Mouse (Mus musculus): ENCODE results near the gene Ermap. TPM values are rescaled to one million over a fixed set of nuclear protein-coding genes. Genes with fewer than 3 reads are reported as not detected.

Ermap gene
- polyA plus RNA-seq, 1 experiment from 2014 or later: 9.7 TPM

DNA sequence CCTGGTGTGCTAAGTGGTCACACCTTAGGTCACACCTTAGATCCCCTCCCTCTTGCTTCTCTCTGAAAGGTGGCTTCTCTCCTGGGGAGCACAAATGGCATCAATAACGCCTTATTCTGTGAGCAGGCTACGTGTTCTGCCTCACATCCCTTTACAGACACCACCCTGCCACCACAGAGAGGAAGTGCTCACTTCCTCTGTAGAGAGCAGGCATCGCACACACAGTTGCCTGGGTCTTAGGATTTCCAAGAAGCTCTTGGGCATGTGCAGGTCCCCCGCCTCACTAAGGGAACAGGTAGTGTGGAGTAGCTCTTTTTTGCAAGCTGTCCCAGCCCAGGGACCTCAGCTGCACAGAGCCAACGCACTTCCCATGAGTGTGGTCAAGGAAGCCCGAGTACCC lies 62.6 kb downstream of the Ermap start:
- Histone ChIP-seq H3K36me3 (peaks cover 100% of the 10 kb centered on the region), H3K9me3 (replicated peaks) (no peaks in the 10 kb centered on the region), H3K27ac (replicated peaks) (no peak overlapping the region), H3K4me1 (peaks cover 48% of the 10 kb centered on the region), H3K4me3 (no peak overlapping the region), H3K27me3 (ENCODE audit: low read depth, poor library complexity, severe bottlenecking) (no peaks in the 10 kb centered on the region)
- no peak for DNase-seq (ENCODE audit: low spot score)
- WGBS: 83% methylated on average over 6 of the region's 6 CpGs

DNA sequence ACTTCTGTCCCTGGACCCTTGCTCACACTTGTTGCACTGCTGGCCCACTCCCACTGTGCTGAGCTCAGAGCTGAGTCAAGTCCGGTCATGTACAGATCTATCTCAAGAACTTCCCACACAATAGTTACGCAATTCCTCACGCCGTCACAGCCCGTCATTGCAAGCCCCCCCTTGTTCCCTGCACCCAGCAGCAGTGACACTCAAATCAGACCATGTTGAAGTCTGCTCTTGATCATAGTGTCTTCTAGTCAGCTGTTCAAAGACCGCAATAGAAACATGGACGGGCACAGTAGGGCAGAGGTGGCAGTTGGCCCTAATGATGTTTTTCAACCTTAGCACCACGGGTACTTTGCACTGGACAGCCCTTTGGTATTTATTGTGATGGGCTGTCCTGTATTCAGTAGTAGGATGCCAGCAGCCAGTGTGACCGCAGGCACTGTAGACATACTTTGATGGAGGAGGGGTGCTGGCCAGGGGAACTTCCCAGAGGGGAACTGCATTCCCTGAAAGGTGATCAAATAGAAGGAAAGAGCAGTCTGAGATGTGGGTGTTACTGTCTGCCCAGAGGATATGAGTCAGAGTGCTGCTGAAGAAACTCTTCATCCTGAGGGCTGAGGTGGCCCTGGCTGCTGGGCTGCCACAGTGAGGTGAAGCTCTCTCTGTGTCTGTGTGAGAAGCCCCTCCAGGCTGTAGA lies 64.1 kb downstream of the Ermap start:
- peaks cover 100% of the 10 kb centered on the region for H3K36me3 ChIP-seq
- peaks cover 60% of the 10 kb centered on the region for H3K4me1 ChIP-seq
- 90% methylated on average over 9 of the region's 9 CpGs for WGBS
- DNase-seq (ENCODE audit: low spot score): no peak
- H3K27me3 ChIP-seq (ENCODE audit: low read depth, poor library complexity, severe bottlenecking): no peaks in the 10 kb centered on the region
- H3K9me3 ChIP-seq (replicated peaks): no peaks in the 10 kb centered on the region
- H3K4me3 ChIP-seq: no peak overlapping the region
- no peak overlapping the region for H3K27ac ChIP-seq (replicated peaks)

MicroRNAs within 50 kb of the gene (microRNA counts, 519-probe panel; counts per million panel counts)
- not detected for microRNA mmu-miR-1957

Small RNA genes lying within 50 kb of the gene (microRNA-seq; reads per million reads assigned to microRNA genes)
- gene Mir1957a: not detected

Other genes starting within 250 kb of the Ermap start
- not detected in 2 replicates for gene Lao1, start 228.4 kb downstream of the Ermap start, polyA plus RNA-seq (2016; fragmentation: Nextera tagmentation; extraction: Ambion mirVana)
- gene Slc2a1, start 81.3 kb downstream of the Ermap start, polyA plus RNA-seq (2016; fragmentation: Nextera tagmentation; extraction: Ambion mirVana): 212 and 273 TPM in 2 replicates
- gene Zfp691, start 15.8 kb downstream of the Ermap start, polyA plus RNA-seq (2016; fragmentation: Nextera tagmentation; extraction: Ambion mirVana): 13.1 and 13.3 TPM in 2 replicates
- gene Svbp, start 5.3 kb upstream of the Ermap start, polyA plus RNA-seq (2016; fragmentation: Nextera tagmentation; extraction: Ambion mirVana): 152 and 156 TPM in 2 replicates
- 0.09 TPM in 1 of 2 replicates, not detected in the other for gene Tmem269, start 28.2 kb upstream of the Ermap start, polyA plus RNA-seq (2016; fragmentation: Nextera tagmentation; extraction: Ambion mirVana)
- 37.3 and 41.3 TPM in 2 replicates for gene AU022252, start 42.7 kb upstream of the Ermap start, polyA plus RNA-seq (2016; fragmentation: Nextera tagmentation; extraction: Ambion mirVana)
- 15.9 and 19.1 TPM in 2 replicates for gene P3h1, start 42.9 kb upstream of the Ermap start, polyA plus RNA-seq (2016; fragmentation: Nextera tagmentation; extraction: Ambion mirVana)
- 0.12 and 0.17 TPM in 2 replicates for gene Cldn19, start 65.4 kb upstream of the Ermap start, polyA plus RNA-seq (2016; fragmentation: Nextera tagmentation; extraction: Ambion mirVana)
- 1,019 and 1,063 TPM in 2 replicates for gene Ybx1, start 104.6 kb upstream of the Ermap start, polyA plus RNA-seq (2016; fragmentation: Nextera tagmentation; extraction: Ambion mirVana)
- 133 and 150 TPM in 2 replicates for gene Ppih, start 130.5 kb upstream of the Ermap start, polyA plus RNA-seq (2016; fragmentation: Nextera tagmentation; extraction: Ambion mirVana)
- gene Ccdc30, start 225.5 kb upstream of the Ermap start, polyA plus RNA-seq (2016; fragmentation: Nextera tagmentation; extraction: Ambion mirVana): 9.0 and 9.1 TPM in 2 replicates
- 24.0 and 27.5 TPM in 2 replicates for gene Ppcs, start 232.4 kb upstream of the Ermap start, polyA plus RNA-seq (2016; fragmentation: Nextera tagmentation; extraction: Ambion mirVana)
- gene Zmynd12, start 232.8 kb upstream of the Ermap start, polyA plus RNA-seq (2016; fragmentation: Nextera tagmentation; extraction: Ambion mirVana): 0.35 TPM in 1 of 2 replicates, not detected in the other